Mouse (Mus musculus) liver, embryonic 14.5 days (tissue): ENCODE measurements at regions not wholly inside any gene's neighbourhood (a gene's known extent, or its start where the extent isn't known, plus 50 kb on each side); places are given as distances from the start of the nearest gene placed in this dataset.

Experiments used
- ATAC-seq: fragments of 200-750 bp; cut with Nextera tagmentation; 2 replicates; pipeline ENCODE4 v1.8.0; 2017; ENCODE audit warnings: moderate number of reproducible peaks, mild to moderate bottlenecking, moderate library complexity; ENCODE audit not compliant: insufficient read depth
- DNase-seq, 3 experiments: peaks; one replicate each; pipeline ENCODE4 v3.0.0-alpha.2; 2012 to 2013; ENCODE audit warnings: low read depth in 3 of 3, low spot score in 3 of 3
- H3K27ac ChIP-seq: fragments of 300-500 bp; sonication (generic); 2 replicates; pipeline ENCODE4 v1.5.1; 2014; ENCODE audit warnings: moderate library complexity, mild to moderate bottlenecking, control low read depth, inconsistent platforms
- H3K27me3 ChIP-seq: fragments of 300-500 bp; sonication (generic); 2 replicates; pipeline ENCODE4 v1.6.1; 2014; ENCODE audit warnings: mild to moderate bottlenecking, low read length, moderate library complexity; ENCODE audit not compliant: control insufficient read depth, insufficient read depth
- H3K36me3 ChIP-seq: fragments of 300-500 bp; sonication (generic); replicated peaks from 2 replicates; pipeline ENCODE4 v1.6.1; 2014; ENCODE audit warnings: low read depth; ENCODE audit not compliant: control insufficient read depth, insufficient read depth
- H3K4me1 ChIP-seq, 2 experiments: fragments of 200-500 bp in 1 of 2; fragments of 300-500 bp in 1 of 2; sonication (generic) in 1 of 2; replicated peaks; 2 replicates each; pipeline ENCODE4 v1.6.1; 2012 to 2014; ENCODE audit warnings: antibody characterized with exemption in 1 of 2, inconsistent platforms in 1 of 2, low read length in 1 of 2; ENCODE audit not compliant: control insufficient read depth in 2 of 2, insufficient read depth in 2 of 2
- H3K4me2 ChIP-seq: fragments of 300-500 bp; sonication (generic); 2 replicates; pipeline ENCODE4 v1.6.1; 2014; ENCODE audit warnings: low read depth, mild to moderate bottlenecking, control low read depth, moderate library complexity
- H3K4me3 ChIP-seq, 2 experiments: fragments of 200-500 bp in 1 of 2; fragments of 300-500 bp in 1 of 2; sonication (generic) in 1 of 2; 2 replicates each; pipeline ENCODE4 v1.5.1; 2012 to 2014; ENCODE audit warnings: low read depth in 2 of 2, low read length in 2 of 2, mild to moderate bottlenecking in 2 of 2, control low read depth in 1 of 2, inconsistent platforms in 1 of 2, moderate library complexity in 1 of 2; ENCODE audit not compliant: insufficient read depth in 1 of 2
- H3K9ac ChIP-seq: fragments of 300-500 bp; sonication (generic); replicated peaks from 2 replicates; pipeline ENCODE4 v1.6.1; 2014; ENCODE audit warnings: mild to moderate bottlenecking, control low read depth, moderate library complexity
- H3K9me3 ChIP-seq: fragments of 300-500 bp; sonication (generic); 2 replicates; pipeline ENCODE4 v1.6.1; 2016; ENCODE audit warnings: low read length, mixed read lengths; ENCODE audit not compliant: control insufficient read depth
- CTCF ChIP-seq: IDR thresholded peaks from 2 replicates; pipeline ENCODE4 v1.5.1; 2016; ENCODE audit warnings: antibody characterized with exemption, low read depth, control low read depth
- EP300 ChIP-seq: IDR thresholded peaks from 2 replicates; pipeline ENCODE4 v1.6.1; 2016; ENCODE audit warnings: antibody characterized with exemption, low read depth
- WGBS: fragments of 180-500 bp; shearing (Covaris S2); extraction: QIAGEN DNeasy Blood & Tissue Kit; methylation state at CpG from one replicate; pipeline ENCODE4 v1.1.7; 2014; ENCODE audit not compliant: insufficient replicate concordance; 5-methylcytosine and 5-hydroxymethylcytosine counted together

DNA sequence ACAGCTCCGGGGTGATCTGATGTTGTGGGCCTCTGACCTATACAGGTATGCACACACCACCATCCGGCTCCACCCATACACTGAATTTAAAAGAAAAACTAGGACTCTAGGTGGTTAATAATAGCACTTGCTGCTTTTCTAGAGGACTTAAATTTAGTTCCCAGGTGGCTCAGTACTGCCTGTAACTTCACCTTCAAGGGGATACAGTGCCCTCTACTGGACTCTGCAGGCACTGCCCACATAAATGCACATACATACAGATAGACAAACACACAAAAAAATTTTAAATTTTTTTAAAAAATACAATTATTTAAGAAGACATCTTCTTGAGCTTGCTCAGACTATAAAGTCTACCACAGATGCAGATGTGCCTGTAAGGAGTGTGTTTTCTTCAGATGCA, 116.7 kb downstream of the Kctd15 start:
- Histone ChIP-seq H3K4me2 (no peak overlapping the region), H3K36me3 (no peaks in the 10 kb centered on the region), H3K9me3 (peaks cover 2% of the 10 kb centered on the region), H3K27ac (no peak overlapping the region), H3K4me1 (no peaks in the 10 kb centered on the region), H3K4me3 (no peak overlapping the region), H3K27me3 (no peaks in the 10 kb centered on the region), H3K9ac (no peak overlapping the region)
- no peak for ATAC-seq
- DNase-seq: no peak
- WGBS: 49% methylated on average over 2 of the region's 2 CpGs
- TF ChIP-seq CTCF: no peak
- TF ChIP-seq EP300: no peak

DNA sequence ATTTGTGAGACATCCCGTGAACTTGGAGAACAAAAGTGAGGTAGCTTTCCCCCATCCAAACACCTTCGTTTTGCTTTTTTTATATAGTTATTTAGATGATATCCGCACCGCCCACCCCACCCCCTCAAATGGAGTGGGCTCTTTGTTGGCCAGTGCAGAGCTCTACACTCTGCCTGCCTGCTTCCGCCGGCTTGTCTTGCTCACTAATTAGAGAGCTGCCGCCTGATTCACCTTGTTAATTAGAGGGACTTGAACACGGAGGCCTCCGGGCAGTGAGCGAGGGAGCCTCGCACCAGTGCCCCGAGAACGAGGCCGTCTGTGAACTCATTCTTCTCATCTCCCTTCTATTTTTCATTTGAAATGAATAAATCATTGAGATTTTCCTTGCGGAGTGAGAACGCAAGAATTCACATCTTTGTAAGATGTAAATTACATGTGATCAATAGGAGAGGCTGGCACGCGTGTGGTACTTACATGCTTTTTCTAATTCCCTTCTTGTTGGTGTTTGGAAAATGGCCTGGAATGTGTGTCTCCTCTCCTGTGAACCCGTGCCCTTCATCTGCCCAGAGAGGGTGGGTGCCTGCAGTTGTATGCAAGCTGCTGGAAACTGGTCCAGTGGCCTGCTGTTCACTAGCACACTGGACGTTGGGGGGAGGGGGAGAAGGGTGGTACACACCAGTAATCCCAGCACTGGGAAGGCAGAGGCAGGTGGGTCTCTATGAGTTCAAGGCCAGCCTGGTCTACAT, 118.0 kb downstream of the Kctd15 start:
- DNase-seq: no peak
- H3K4me3 ChIP-seq: no peak overlapping the region
- H3K9me3 ChIP-seq: peaks cover 2% of the 10 kb centered on the region
- ATAC-seq: no peak
- no peak overlapping the region for H3K9ac ChIP-seq
- H3K36me3 ChIP-seq: no peaks in the 10 kb centered on the region
- 74% methylated on average over 20 of the region's 20 CpGs for WGBS
- H3K4me1 ChIP-seq: no peaks in the 10 kb centered on the region
- no peak overlapping the region for H3K27ac ChIP-seq
- no peak for TF ChIP-seq EP300
- no peak for TF ChIP-seq CTCF
- no peaks in the 10 kb centered on the region for H3K27me3 ChIP-seq
- H3K4me2 ChIP-seq: no peak overlapping the region

DNA sequence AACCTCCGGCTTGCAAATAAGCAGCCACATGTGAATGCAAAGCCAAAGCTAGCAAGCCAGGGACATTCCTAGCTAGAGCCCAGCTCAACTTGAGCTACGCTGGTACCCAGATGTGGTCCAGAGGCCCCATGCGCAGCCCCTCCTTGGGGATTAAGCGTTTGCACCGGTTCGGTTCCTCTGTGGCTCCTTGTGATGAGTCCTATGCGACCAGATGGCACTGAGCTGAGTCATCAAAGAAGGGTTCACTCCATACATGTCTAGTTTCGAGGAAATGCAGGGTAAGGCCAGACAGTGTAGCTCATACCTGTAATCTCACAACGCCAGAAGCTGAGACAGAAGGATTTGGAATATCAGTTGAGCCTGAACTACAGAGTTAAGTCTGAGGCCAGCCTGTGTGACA, 119.4 kb downstream of the Kctd15 start:
- no peak overlapping the region for H3K9ac ChIP-seq
- DNase-seq (no peak), ATAC-seq (no peak)

DNA sequence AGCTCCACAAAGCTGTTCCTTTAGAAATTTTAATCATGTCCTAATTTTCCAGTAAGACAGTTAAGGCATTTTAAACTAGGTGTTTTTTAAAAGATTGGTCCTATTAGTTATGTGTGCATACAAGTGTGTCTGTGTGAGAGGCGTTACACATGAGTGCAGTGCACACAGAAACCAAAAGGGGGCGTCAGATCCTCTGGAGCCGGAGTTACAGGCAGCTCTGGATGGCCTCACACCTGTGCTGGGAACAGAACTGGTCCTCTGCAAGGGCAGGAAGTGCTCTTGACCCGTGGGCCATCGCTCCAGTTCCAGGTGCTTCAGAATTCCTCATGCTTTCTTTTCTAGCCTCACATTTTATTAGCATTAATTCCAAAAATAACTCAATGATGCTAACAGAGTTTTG, 122.3 kb downstream of the Kctd15 start:
- Histone ChIP-seq H3K27ac (no peak overlapping the region), H3K9ac (no peak overlapping the region), H3K4me1 (no peaks in the 10 kb centered on the region), H3K36me3 (no peaks in the 10 kb centered on the region), H3K4me2 (no peak overlapping the region), H3K27me3 (no peaks in the 10 kb centered on the region), H3K4me3 (no peak overlapping the region), H3K9me3 (no peaks in the 10 kb centered on the region)
- TF ChIP-seq CTCF: no peak
- TF ChIP-seq EP300: no peak
- WGBS: 48% methylated on average over 5 of the region's 5 CpGs
- ATAC-seq (no peak), DNase-seq (no peak)

More for the DNA sequence above, 119.4 kb downstream of the Kctd15 start:
- no peaks in the 10 kb centered on the region for H3K27me3 ChIP-seq
- peaks cover 2% of the 10 kb centered on the region for H3K9me3 ChIP-seq
- H3K36me3 ChIP-seq: no peaks in the 10 kb centered on the region
- TF ChIP-seq CTCF (no peak), EP300 (no peak)
- WGBS: 61% methylated on average over 9 of the region's 9 CpGs
- no peak overlapping the region for H3K4me3 ChIP-seq
- H3K4me2 ChIP-seq: no peak overlapping the region
- no peak overlapping the region for H3K27ac ChIP-seq
- H3K4me1 ChIP-seq: no peaks in the 10 kb centered on the region

DNA sequence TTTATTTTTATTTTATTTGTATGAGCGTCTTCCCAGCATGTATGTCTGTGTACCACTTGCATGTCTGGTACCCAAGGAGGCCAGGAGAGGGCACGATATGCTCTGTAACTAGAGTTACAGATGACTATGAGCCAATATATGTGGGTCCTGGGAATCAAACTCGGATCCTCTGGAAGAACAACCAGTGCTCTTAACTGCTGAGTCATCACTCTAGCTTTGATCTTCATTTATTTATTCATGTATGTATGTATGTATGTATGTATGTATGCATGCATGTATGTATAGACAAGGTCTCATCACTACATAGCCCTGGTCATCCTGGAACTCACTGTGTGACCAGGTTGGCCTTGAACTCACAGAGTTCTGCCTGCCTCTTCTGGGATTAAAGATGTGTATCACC, 124.9 kb downstream of the Kctd15 start:
- no peaks in the 10 kb centered on the region for H3K36me3 ChIP-seq
- WGBS: 50% methylated on average over 3 of the region's 3 CpGs
- H3K4me2 ChIP-seq: no peak overlapping the region
- H3K4me1 ChIP-seq: no peaks in the 10 kb centered on the region
- no peak overlapping the region for H3K4me3 ChIP-seq
- ATAC-seq (no peak), DNase-seq (no peak)
- H3K27me3 ChIP-seq: no peaks in the 10 kb centered on the region
- TF ChIP-seq EP300 (no peak), CTCF (no peak)
- no peak overlapping the region for H3K27ac ChIP-seq
- no peak overlapping the region for H3K9ac ChIP-seq
- H3K9me3 ChIP-seq: no peaks in the 10 kb centered on the region
